In genomic region chr11:120578694-120579243, GRCm38 (mm10) we compare ENCODE assay signal across 8 mouse cellular contexts. TPM values are rescaled to one million over a fixed set of nuclear protein-coding genes. Genes with fewer than 3 reads are reported as not detected.
DNase-seq lines count a peak whose midpoint lies in the region; ATAC-seq lines count a peak whose summit lies in the region.

No protein-coding gene starts in this region.

- no peak overlapping the region for H3K27ac ChIP-seq in neural tube, embryonic 12.5 days

- no peaks in the 10 kb centered on the region for H3K27me3 ChIP-seq in neural tube, embryonic 12.5 days (replicated peaks)

- no peak overlapping the region for H3K9ac ChIP-seq in neural tube, embryonic 12.5 days

- H3K4me2 ChIP-seq in neural tube, embryonic 12.5 days (replicated peaks), result peak overlapping the region; percentile 97; the same call in 1 of the 2 replicates

- no peak for ATAC-seq in neural tube, embryonic 12.5 days (ENCODE audit: low FRiP score, low read depth)

- peaks cover 39% of the 10 kb centered on the region for H3K4me1 ChIP-seq in neural tube, embryonic 12.5 days

- H3K4me3 ChIP-seq in neural tube, embryonic 12.5 days, result no peak overlapping the region

- H3K36me3 ChIP-seq in neural tube, embryonic 12.5 days, result peaks cover 26% of the 10 kb centered on the region

- WGBS in neural tube, embryonic 12.5 days, result 85% methylated on average over 11 of the region's 11 CpGs

- peak; percentile 94 for DNase-seq in heart, adult 11 months
- DNase-seq in heart, adult 8-10 months (ENCODE audit: low spot score), result no peak
- peak; percentile 36 to 55 for DNase-seq in right cerebral cortex, postnatal 10 days (ENCODE audit: low spot score in 2 of 2)
- no peak for DNase-seq in right cerebral cortex, postnatal 36 days (ENCODE audit: low spot score in 2 of 2)
- peak; percentile 45 for DNase-seq in kidney, adult 9 months
- DNase-seq in gastrocnemius, postnatal 25 days, result no peak
- DNase-seq in T-cell, adult 2 months (ENCODE audit: low spot score), result no peak

- no peaks in the 10 kb centered on the region for H3K9me3 ChIP-seq in neural tube, embryonic 12.5 days

RNA-seq across cellular contexts. Expression of gene Arhgdia, which starts 2.7 kb away (rescaled TPM):
- total RNA-seq in heart, adult 8-10 months (2022), result 100 to 1,000 TPM; 130 to 152 (median 141) TPM
- 582 and 606 TPM in 2 replicates for polyA plus RNA-seq in neural tube, embryonic 12.5 days (2016; fragmentation: Nextera tagmentation; extraction: Ambion mirVana)
- 10 to 100 TPM; 80.1 to 95.2 TPM for total RNA-seq in gastrocnemius, postnatal 25 days (2021)

RNA-seq across cellular contexts. Expression of gene P4hb, which starts 5.7 kb away (rescaled TPM):
- total RNA-seq in heart, adult 8-10 months (2022), result 100 to 1,000 TPM; 217 to 256 (median 229) TPM
- polyA plus RNA-seq in neural tube, embryonic 12.5 days (2016; fragmentation: Nextera tagmentation; extraction: Ambion mirVana), result 425 and 451 TPM in 2 replicates
- total RNA-seq in gastrocnemius, postnatal 25 days (2021), result 100 to 1,000 TPM; 192 to 198 TPM

RNA-seq across cellular contexts. Expression of gene Alyref, which starts 19.4 kb away (rescaled TPM):
- 10 to 100 TPM; 32.3 to 51.0 (median 45.7) TPM for total RNA-seq in heart, adult 8-10 months (2022)
- 509 and 592 TPM in 2 replicates for polyA plus RNA-seq in neural tube, embryonic 12.5 days (2016; fragmentation: Nextera tagmentation; extraction: Ambion mirVana)
- 10 to 100 TPM; 39.1 to 40.5 TPM for total RNA-seq in gastrocnemius, postnatal 25 days (2021)

RNA-seq across cellular contexts. Expression of gene Anapc11, which starts 19.5 kb away (rescaled TPM):
- 10 to 100 TPM; 77.9 to 91.8 (median 84.8) TPM for total RNA-seq in heart, adult 8-10 months (2022)
- 162 and 172 TPM in 2 replicates for polyA plus RNA-seq in neural tube, embryonic 12.5 days (2016; fragmentation: Nextera tagmentation; extraction: Ambion mirVana)
- 10 to 100 TPM; 50.7 to 51.6 TPM for total RNA-seq in gastrocnemius, postnatal 25 days (2021)

RNA-seq across cellular contexts. Expression of gene Ppp1r27, which starts 27.8 kb away (rescaled TPM):
- total RNA-seq in heart, adult 8-10 months (2022), result under 1 TPM in 1 of 4 experiments, not detected in 3; 0.34 TPM
- polyA plus RNA-seq in neural tube, embryonic 12.5 days (2016; fragmentation: Nextera tagmentation; extraction: Ambion mirVana), result not detected in 2 replicates
- 100 to 1,000 TPM in 1 of 2 experiments, 10 to 100 TPM in 1; 92.3 to 377 TPM for total RNA-seq in gastrocnemius, postnatal 25 days (2021)

Comparison
In these comparisons a context has a peak if more than half of its experiments do, and no peak if none do; other contexts are left out.
1. DNase-seq: peak in heart, adult 11 months (single experiment), right cerebral cortex, postnatal 10 days (2 of 2) and kidney, adult 9 months (single experiment); none in heart, adult 8-10 months (single experiment), right cerebral cortex, postnatal 36 days (0 of 2), gastrocnemius, postnatal 25 days (single experiment) and T-cell, adult 2 months (single experiment).